Mouse (Mus musculus) stomach, postnatal 0 days (tissue): ENCODE data around the gene Plekhd1.

Experiments
- CTCF ChIP-seq: IDR thresholded peaks from 2 replicates; pipeline ENCODE4 v1.5.1; 2016; ENCODE audit warnings: antibody characterized with exemption, low read depth, mild to moderate bottlenecking, moderate library complexity
- EP300 ChIP-seq: optimal IDR thresholded peaks from 2 replicates; pipeline ENCODE3; 2016; ENCODE audit warnings: antibody characterized with exemption

- no peak for TF ChIP-seq CTCF
- no peak for TF ChIP-seq EP300
Observed at GRCm38 (mm10) chr12:80758559-80759386, 66.4 kb downstream of the Plekhd1 start.
